Mouse (Mus musculus) midbrain, embryonic 15.5 days (tissue): ENCODE results near the gene Gm36210. TPM values are rescaled to one million over a fixed set of nuclear protein-coding genes. Genes with fewer than 3 reads are reported as not detected.
"Not testable (repeated sequence)": the region's sequence is repeated elsewhere in the genome, so short reads cannot be mapped to it uniquely, and the experiment has no call there.

Source experiments
- ATAC-seq: fragments of 200-750 bp; cut with Nextera tagmentation; replicated peaks from 2 replicates; pipeline ENCODE4 v1.8.0; 2017; ENCODE audit warnings: moderate TSS enrichment
- H3K27ac ChIP-seq: fragments of 300-500 bp; sonication (generic); 2 replicates; pipeline ENCODE4 v1.5.1; 2015; ENCODE audit warnings: mild to moderate bottlenecking, inconsistent platforms
- H3K27me3 ChIP-seq: fragments of 300-500 bp; sonication (generic); replicated peaks from 2 replicates; pipeline ENCODE4 v1.6.1; 2015; ENCODE audit warnings: inconsistent platforms
- H3K36me3 ChIP-seq: fragments of 300-500 bp; sonication (generic); replicated peaks from 2 replicates; pipeline ENCODE4 v1.6.1; 2015; ENCODE audit warnings: inconsistent platforms
- H3K4me1 ChIP-seq: fragments of 300-500 bp; sonication (generic); 2 replicates; pipeline ENCODE4 v1.6.1; 2015; ENCODE audit warnings: inconsistent platforms
- H3K4me2 ChIP-seq: fragments of 300-500 bp; sonication (generic); 2 replicates; pipeline ENCODE4 v1.6.1; 2015; ENCODE audit warnings: inconsistent platforms, mild to moderate bottlenecking, moderate library complexity
- H3K4me3 ChIP-seq: fragments of 300-500 bp; sonication (generic); 2 replicates; pipeline ENCODE4 v1.5.1; 2015; ENCODE audit warnings: mild to moderate bottlenecking, inconsistent platforms
- H3K9ac ChIP-seq: fragments of 300-500 bp; sonication (generic); 2 replicates; pipeline ENCODE4 v1.6.1; 2015; ENCODE audit warnings: mild to moderate bottlenecking, inconsistent platforms
- H3K9me3 ChIP-seq: fragments of 300-500 bp; sonication (generic); 2 replicates; pipeline ENCODE4 v1.6.1; 2016; ENCODE audit warnings: inconsistent platforms
- WGBS: fragments of 180-500 bp; shearing (Covaris S2); methylation state at CpG from one replicate; pipeline ENCODE4 v1.1.7; 2015; ENCODE audit warnings: mixed read lengths; 5-methylcytosine and 5-hydroxymethylcytosine counted together
- polyA plus RNA-seq: library from polyadenylated mRNA; unstranded; fragments of >200 nt; fragmentation: Nextera tagmentation; extraction: Ambion mirVana; gene quantifications from 2 replicates; pipeline ENCODE4 v1.2.1, GENCODE M21; 2015

Gm36210 gene
- polyA plus RNA-seq, 1 experiment from 2014 or later: 0.65 TPM

DNA sequence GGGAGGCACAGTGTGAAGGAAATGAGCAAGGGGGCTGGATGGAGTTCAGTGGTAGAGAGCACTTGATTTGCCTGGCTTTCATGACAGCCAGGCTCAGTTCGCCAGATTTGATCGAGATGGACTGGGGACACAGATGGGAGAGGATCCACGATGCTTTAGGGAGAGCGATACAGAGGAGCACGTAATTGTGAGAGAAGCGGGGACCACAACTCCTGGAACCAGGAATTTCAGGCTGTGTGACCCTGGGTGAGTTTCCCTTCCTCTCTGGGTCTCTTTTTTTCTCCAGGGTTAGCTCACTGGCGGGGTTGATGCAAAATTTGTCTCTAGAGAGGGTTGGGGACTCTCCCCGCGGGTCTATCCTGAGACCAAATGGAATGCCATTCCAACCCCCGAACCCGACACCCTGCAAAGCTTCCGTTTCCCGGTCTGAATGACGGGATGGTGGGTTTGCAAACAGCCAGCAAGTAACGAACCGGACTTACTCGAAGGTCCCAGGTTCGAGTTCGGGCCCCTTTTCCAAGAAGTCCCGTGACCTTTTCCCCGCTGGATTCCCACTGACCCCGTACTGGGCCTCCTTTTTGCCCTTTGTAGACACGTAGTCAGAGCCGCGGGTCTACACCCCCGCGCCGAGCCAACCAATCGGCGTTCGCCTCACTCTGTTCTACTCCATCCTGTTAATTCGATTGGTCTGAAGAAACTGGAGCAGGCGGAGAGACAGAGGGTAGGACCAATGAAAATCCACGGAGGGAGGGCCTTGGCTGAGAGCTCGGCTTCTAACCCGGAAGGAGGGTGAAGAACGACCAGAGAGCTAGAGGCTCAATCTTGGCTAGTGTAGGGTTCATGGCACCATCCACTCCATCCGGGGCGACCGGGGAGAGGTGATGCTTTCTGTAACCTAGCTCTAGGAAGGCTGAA lies 40.5 kb downstream of the Gm36210 start:
- Histone ChIP-seq H3K9me3 (no peaks in the 10 kb centered on the region), H3K4me3 (peak overlapping the region; percentile 57), H3K4me2 (peak overlapping the region; percentile 69), H3K36me3 (no peaks in the 10 kb centered on the region), H3K27me3 (no peaks in the 10 kb centered on the region), H3K27ac (peak overlapping the region; percentile 73), H3K9ac (peak overlapping the region; percentile 47), H3K4me1 (peaks cover 13% of the 10 kb centered on the region)
- 3% methylated on average over 40 of the region's 40 CpGs for WGBS
- ATAC-seq: peak; percentile 100

DNA sequence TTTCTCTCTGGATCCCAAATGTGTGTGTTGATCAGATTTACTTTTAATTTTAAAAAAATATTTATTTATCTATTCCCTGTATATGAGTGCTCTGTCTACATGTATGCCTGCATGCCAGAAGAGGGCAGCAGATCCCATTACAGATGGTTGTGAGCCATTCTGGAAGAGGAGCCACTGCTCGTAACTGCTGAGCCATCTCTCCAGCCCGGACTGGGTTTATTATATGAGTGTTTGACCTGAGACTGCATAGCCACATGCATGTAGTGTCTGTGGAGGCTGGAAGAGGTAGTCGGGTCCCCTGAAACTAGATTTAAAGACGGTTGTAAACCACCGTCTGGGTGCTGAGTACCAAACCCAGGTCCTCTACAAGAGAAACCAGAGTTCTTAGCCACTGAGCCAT lies 41.2 kb downstream of the Gm36210 start:
- Histone ChIP-seq H3K4me2 (peak overlapping the region; percentile 69), H3K36me3 (no peaks in the 10 kb centered on the region), H3K4me1 (peaks cover 13% of the 10 kb centered on the region), H3K9me3 (no peaks in the 10 kb centered on the region), H3K4me3 (peak overlapping the region; percentile 57), H3K9ac (no peak overlapping the region), H3K27ac (no peak overlapping the region), H3K27me3 (no peaks in the 10 kb centered on the region)
- 50% methylated on average over 5 of the region's 5 CpGs for WGBS
- no peak for ATAC-seq

DNA sequence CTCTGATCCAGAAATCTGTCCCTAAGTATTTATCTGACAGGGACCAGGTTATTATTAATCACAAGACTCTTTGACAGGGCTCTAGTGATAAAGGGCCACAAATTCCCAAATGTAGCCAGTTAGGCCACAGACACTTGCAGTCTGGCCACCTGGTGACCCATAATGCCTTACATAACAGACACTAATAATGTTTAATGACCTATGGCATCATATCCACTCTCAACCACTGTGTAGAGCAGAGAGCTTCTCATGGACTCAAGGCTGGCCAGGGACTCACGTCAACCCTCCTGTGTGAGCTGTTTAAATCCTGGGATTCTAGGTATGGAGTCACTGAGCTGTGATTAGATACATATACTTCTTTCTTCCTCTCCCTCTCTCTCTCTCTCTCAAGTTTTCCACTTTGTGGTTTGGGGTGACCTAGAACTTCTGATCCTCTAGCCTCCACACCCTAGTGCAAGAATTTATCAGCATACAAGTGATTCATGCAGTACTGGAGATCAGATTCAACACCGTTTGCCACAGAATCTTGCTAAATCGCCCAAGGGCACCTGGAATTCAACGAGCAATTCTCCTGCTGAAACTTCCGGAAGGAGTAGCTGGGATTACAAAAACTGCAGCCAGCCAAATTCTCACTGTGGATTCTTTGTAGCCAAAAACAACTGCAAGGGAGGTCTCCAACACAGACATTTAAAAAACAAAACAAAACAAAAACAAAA lies 42.0 kb downstream of the Gm36210 start:
- no peaks in the 10 kb centered on the region for H3K36me3 ChIP-seq
- H3K27ac ChIP-seq: no peak overlapping the region
- H3K27me3 ChIP-seq: no peaks in the 10 kb centered on the region
- H3K4me1 ChIP-seq: peaks cover 13% of the 10 kb centered on the region
- no peak overlapping the region for H3K9ac ChIP-seq
- no peaks in the 10 kb centered on the region for H3K9me3 ChIP-seq
- no peak for ATAC-seq
- no peak overlapping the region for H3K4me3 ChIP-seq
- 82% methylated on average over 5 of the region's 5 CpGs for WGBS
- no peak overlapping the region for H3K4me2 ChIP-seq

GRCm38 (mm10) chr7:4863541-4864080 lies 42.7 kb downstream of the Gm36210 start:
- H3K4me3 ChIP-seq: no peak overlapping the region
- WGBS: 81% methylated on average over 7 of the region's 7 CpGs

DNA sequence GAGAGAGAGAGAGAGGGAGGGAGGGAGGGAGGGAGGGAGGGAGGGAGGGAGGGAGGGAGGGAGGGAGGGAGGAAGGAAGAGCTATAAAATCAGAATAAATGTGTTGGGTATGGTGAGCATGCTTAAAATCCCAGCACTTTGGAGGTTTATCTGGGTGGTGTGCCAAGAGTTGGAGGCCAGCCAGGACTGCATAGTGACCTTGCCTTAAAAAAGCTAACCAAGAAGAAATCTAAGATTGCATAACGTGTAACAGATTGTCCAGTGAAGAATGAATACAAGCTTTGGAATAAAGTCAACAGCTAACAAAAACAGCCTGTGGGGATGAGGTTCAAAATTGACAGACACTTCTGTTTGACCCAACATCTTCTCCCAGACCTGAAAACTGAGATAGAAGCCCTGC lies 43.3 kb downstream of the Gm36210 start:
- no peak overlapping the region for H3K4me3 ChIP-seq
- H3K4me1 ChIP-seq: peaks cover 13% of the 10 kb centered on the region
- H3K4me2 ChIP-seq: no peak overlapping the region
- H3K9me3 ChIP-seq: no peaks in the 10 kb centered on the region
- H3K9ac ChIP-seq: no peak overlapping the region
- no peaks in the 10 kb centered on the region for H3K36me3 ChIP-seq
- no peak overlapping the region for H3K27ac ChIP-seq
- ATAC-seq: no peak
- 56% methylated on average over 1 of the region's 1 CpGs for WGBS
- no peaks in the 10 kb centered on the region for H3K27me3 ChIP-seq

More at GRCm38 (mm10) chr7:4863541-4864080, 42.7 kb downstream of the Gm36210 start:
- no peaks in the 10 kb centered on the region for H3K9me3 ChIP-seq
- no peaks in the 10 kb centered on the region for H3K27me3 ChIP-seq
- no peak overlapping the region for H3K9ac ChIP-seq
- H3K4me2 ChIP-seq: no peak overlapping the region
- no peak overlapping the region for H3K27ac ChIP-seq
- H3K4me1 ChIP-seq: peaks cover 13% of the 10 kb centered on the region
- no peak for ATAC-seq
- H3K36me3 ChIP-seq: no peaks in the 10 kb centered on the region

- H3K27me3 ChIP-seq, H3K4me1 ChIP-seq, H3K9me3 ChIP-seq, H3K36me3 ChIP-seq, H3K4me2 ChIP-seq, H3K27ac ChIP-seq, ATAC-seq, H3K4me3 ChIP-seq, H3K9ac ChIP-seq: not testable (repeated sequence)
- 71% methylated on average over 3 of the region's 3 CpGs for WGBS
These were observed 45.4 kb downstream of the Gm36210 start for GRCm38 (mm10) chr7:4860926-4861325.

DNA sequence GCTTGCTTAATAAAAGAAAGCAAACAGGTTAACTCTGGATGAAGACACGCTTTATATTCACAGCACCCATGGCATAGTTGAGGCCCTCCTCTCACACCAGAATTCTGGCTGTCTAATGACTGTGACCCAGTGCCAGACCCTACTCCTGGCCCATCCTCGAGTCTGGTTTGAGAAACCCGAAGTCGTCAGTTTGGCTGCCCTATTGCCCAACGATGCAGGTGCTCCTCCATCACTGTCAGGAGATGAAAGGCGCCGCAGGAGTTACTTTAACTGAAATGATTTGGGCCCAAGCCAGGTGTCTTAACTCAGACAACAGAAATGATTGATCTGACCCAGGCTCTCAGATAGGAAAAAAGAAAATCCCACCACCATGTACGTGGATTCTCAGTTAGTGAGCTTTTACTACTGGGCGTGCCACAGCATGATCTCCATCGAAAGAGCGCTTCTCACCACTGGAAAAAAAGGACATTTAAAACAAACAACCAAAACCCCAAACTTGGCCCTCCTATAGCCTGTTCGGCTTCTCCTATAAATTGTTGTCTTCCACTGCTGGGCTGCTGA lies 46.8 kb downstream of the Gm36210 start:
- Histone ChIP-seq H3K4me2 (no peak overlapping the region), H3K4me1 (no peaks in the 10 kb centered on the region), H3K27ac (no peak overlapping the region), H3K9ac (no peak overlapping the region), H3K4me3 (no peak overlapping the region), H3K27me3 (no peaks in the 10 kb centered on the region), H3K36me3 (no peaks in the 10 kb centered on the region), H3K9me3 (no peaks in the 10 kb centered on the region)
- no peak for ATAC-seq
- 86% methylated on average over 12 of the region's 12 CpGs for WGBS

DNA sequence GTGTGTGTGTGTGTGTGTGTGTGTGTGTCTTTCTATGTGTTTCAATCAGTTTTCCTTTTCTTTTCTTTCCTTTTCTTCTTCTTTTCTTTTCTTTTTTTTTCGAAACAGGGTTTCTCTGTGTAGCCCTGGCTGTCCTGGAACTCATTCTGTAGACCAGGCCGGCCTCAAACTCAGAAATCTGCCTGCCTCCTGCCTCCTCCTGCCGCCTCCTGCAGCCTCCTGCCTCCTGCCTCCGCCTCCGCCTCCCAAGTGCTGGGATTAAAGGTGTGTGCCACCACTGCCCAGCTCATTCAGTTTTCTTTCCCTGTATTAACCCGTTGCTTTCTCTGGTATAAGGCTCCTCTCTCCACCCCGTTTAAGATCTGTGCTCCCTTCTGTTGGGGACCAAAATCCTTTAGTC lies 49.0 kb downstream of the Gm36210 start:
- Histone ChIP-seq H3K27me3 (no peaks in the 10 kb centered on the region), H3K4me2 (no peak overlapping the region), H3K36me3 (no peaks in the 10 kb centered on the region), H3K9ac (no peak overlapping the region), H3K4me1 (no peaks in the 10 kb centered on the region), H3K4me3 (no peak overlapping the region), H3K9me3 (no peaks in the 10 kb centered on the region), H3K27ac (no peak overlapping the region)
- WGBS: 68% methylated on average over 7 of the region's 7 CpGs
- no peak for ATAC-seq

GRCm38 (mm10) chr7:4856508-4856907 lies 49.8 kb downstream of the Gm36210 start:
- H3K4me1 ChIP-seq: no peaks in the 10 kb centered on the region
- no peak overlapping the region for H3K4me2 ChIP-seq
- no peak overlapping the region for H3K27ac ChIP-seq
- WGBS: 87% methylated on average over 9 of the region's 9 CpGs
- no peak overlapping the region for H3K4me3 ChIP-seq
- H3K36me3 ChIP-seq: no peaks in the 10 kb centered on the region
- no peak overlapping the region for H3K9ac ChIP-seq
- no peak for ATAC-seq
- no peaks in the 10 kb centered on the region for H3K27me3 ChIP-seq
- no peaks in the 10 kb centered on the region for H3K9me3 ChIP-seq

DNA sequence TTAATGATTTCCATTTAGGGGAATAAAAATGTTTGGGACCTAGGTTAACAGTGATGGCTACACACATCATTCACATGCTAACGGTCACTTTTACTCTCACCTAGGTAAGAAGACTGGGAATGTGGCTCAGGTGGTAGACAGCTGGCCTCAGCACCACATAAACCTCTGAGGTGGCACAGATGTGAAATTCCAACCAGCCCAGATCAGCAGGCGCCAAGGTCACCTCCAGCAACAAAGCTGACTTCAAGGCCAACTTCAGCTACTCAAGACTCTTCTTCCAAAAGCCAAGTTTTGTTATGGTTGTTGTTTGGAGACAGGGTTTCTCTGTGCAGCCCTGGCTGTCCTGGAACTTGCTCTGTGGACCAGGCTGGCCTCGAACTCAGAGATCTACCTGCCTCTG lies 52.7 kb downstream of the Gm36210 start:
- H3K9ac ChIP-seq: no peak overlapping the region
- H3K27me3 ChIP-seq: no peaks in the 10 kb centered on the region
- H3K9me3 ChIP-seq: no peaks in the 10 kb centered on the region
- H3K4me1 ChIP-seq: no peaks in the 10 kb centered on the region
- no peak for ATAC-seq
- H3K4me2 ChIP-seq: no peak overlapping the region
- H3K36me3 ChIP-seq: no peaks in the 10 kb centered on the region
- no peak overlapping the region for H3K27ac ChIP-seq
- WGBS: 81% methylated on average over 3 of the region's 3 CpGs
- H3K4me3 ChIP-seq: no peak overlapping the region

DNA sequence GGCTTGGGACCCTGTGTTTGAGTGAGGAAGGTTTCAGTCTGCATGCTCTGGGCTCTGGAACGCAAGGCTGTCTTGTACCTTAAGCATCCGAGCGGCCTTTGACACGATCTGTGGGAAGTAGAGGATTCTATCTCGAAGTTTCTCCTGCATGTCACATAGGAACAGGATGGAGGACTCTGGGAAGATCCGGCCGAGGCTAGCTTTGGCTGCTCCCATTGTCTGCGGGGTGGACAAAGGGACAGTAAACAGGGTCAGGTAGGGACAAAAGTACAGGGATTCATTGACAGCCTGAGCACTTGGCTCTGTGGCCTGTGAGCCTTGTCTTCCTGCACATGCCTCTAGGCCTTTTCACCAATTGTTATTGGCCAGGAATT lies 55.0 kb downstream of the Gm36210 start:
- Histone ChIP-seq H3K4me3 (no peak overlapping the region), H3K36me3 (no peaks in the 10 kb centered on the region), H3K4me2 (no peak overlapping the region), H3K9me3 (no peaks in the 10 kb centered on the region), H3K27me3 (no peaks in the 10 kb centered on the region), H3K9ac (no peak overlapping the region), H3K27ac (no peak overlapping the region), H3K4me1 (no peaks in the 10 kb centered on the region)
- ATAC-seq: no peak
- WGBS: 71% methylated on average over 8 of the region's 8 CpGs

GRCm38 (mm10) chr7:4850621-4851314 lies 55.5 kb downstream of the Gm36210 start:
- ATAC-seq: no peak
- H3K9ac ChIP-seq: no peak overlapping the region
- no peaks in the 10 kb centered on the region for H3K36me3 ChIP-seq
- H3K4me2 ChIP-seq: no peak overlapping the region
- H3K4me1 ChIP-seq: no peaks in the 10 kb centered on the region
- 77% methylated on average over 11 of the region's 11 CpGs for WGBS
- H3K4me3 ChIP-seq: no peak overlapping the region
- no peak overlapping the region for H3K27ac ChIP-seq
- no peaks in the 10 kb centered on the region for H3K9me3 ChIP-seq
- no peaks in the 10 kb centered on the region for H3K27me3 ChIP-seq
